Mouse (Mus musculus): ENCODE measurements around the gene Slc38a6. TPM values are rescaled to one million over a fixed set of nuclear protein-coding genes. Genes with fewer than 3 reads are reported as not detected.

Gene Slc38a6
- total RNA-seq (2012; rRNA removed) (2.8 and 3.1 TPM in 2 replicates), polyA plus RNA-seq (2012; ENCODE audit: insufficient read depth in 1 of 2, insufficient read length in 2 of 2, low read depth in 1 of 2, low replicate concordance in 2 of 2, missing spikeins in 1 of 2) (1 to 10 TPM in 1 of 2 experiments, not detected in 1; 6.1 TPM)

DNA sequence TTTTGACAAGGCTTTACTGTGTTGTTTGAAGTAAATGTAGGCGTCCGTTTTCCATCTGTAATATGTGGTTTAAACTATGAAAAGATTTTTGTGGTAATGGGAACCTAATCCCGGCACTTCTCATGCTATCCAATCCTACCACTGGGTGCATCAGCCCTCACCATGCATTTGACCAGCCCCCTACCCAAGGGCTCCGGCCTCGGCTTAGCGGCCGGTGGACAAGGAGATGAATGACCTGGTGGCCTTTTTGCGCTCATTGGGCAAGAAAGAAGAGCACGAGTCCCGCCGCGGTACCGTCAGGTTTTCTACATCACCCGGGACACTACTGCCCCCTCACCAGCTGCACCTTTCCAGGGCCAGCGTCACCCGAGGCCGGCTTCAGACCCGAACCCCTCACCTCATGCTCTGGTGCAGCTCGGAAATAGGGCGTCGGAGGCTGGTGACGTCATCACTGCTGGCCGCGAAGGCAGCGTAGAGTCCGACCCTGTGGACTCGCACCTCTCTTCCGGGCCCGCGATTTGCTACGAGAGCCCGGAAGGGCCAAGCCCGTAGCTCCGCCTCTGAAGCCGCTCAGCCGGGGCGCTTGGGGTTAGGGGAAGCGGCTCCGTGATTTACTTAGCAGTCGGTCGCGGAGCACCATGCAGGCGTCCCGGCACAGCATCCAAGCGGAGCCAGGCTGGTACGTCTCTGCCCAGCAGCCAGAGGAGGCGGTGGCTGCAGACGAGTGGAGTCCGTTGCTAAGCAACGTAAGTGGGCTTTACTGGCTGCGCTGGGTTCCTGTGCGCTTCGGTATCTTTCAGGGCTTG is at the start of gene Slc38a6, which contains the start of gene Trmt5:
Gene Slc38a6 (plus strand): TSS at position 493 of the 806 bp plus-strand sequence.
Gene Trmt5 (minus strand): TSS at position 424 of the 806 bp plus-strand sequence.
- Histone ChIP-seq H3K36me3 (ENCODE audit: control insufficient read depth in 1 of 2, insufficient read depth in 2 of 2, low read length in 2 of 2) (peaks cover 18 to 33% of the 10 kb centered on the region in 2 experiments), H3K27ac (ENCODE audit: control insufficient read depth, low read depth, low read length) (peak within 1 kb of the TSS; percentile 13)
- TF ChIP-seq MAFK (IDR thresholded peaks at IDR 0.05; ENCODE audit: borderline replicate concordance, low read depth, low read length) (no peak), EP300 (IDR thresholded peaks at IDR 0.05; ENCODE audit: low read depth in 1 of 2, low read length in 2 of 2) (peak in 1 of 2 experiments; percentile 47; a peak in 1 of 4 replicates), ZMIZ1 (IDR thresholded peaks at IDR 0.05; ENCODE audit: low read depth, low read length) (peak; percentile 59; the same call in 1 of the 2 replicates), POLR2AphosphoS5 (IDR thresholded peaks at IDR 0.05; ENCODE audit: borderline replicate concordance, low read depth, low read length) (no peak), MAZ (IDR thresholded peaks at IDR 0.05; ENCODE audit: low read depth, low read length) (peak; percentile 62; the same call in 1 of the 2 replicates), MEF2A (IDR thresholded peaks at IDR 0.05; ENCODE audit: extremely low read depth, insufficient replicate concordance, low read depth, low read length, poor library complexity, severe bottlenecking) (no peak), POLR2AphosphoS2 (IDR thresholded peaks at IDR 0.05; ENCODE audit: low read length) (peak; percentile 68; the same call in 1 of the 2 replicates), SIN3A (IDR thresholded peaks at IDR 0.05; ENCODE audit: low read length) (peak; percentile 96), USF1 (IDR thresholded peaks at IDR 0.05; ENCODE audit: low read depth, low read length) (0 out of 2 replicates have a peak, but pooled peaks have one; percentile 32), CHD1 (IDR thresholded peaks at IDR 0.05; ENCODE audit: low read depth, low read length) (no peak), BHLHE40 (IDR thresholded peaks at IDR 0.05; ENCODE audit: borderline replicate concordance, low read depth, low read length) (no peak), TBP (IDR thresholded peaks at IDR 0.05; ENCODE audit: low read depth, low read length) (0 out of 2 replicates have a peak, but pooled peaks have one; percentile 24), UBTF (IDR thresholded peaks at IDR 0.05; ENCODE audit: borderline replicate concordance, insufficient read depth, low read depth, low read length) (no peak), MYC (IDR thresholded peaks at IDR 0.05; ENCODE audit: low read depth, low read length) (peak; percentile 77; the same call in 1 of the 2 replicates), RCOR1 (IDR thresholded peaks at IDR 0.05; ENCODE audit: low read depth, low read length) (peak; percentile 49; the same call in 1 of the 2 replicates), TCF12 (IDR thresholded peaks at IDR 0.05; ENCODE audit: low read depth, low read length) (peak; percentile 66), ZKSCAN1 (IDR thresholded peaks at IDR 0.05; ENCODE audit: low read depth, low read length) (no peak), E2F4 (IDR thresholded peaks at IDR 0.05; ENCODE audit: borderline replicate concordance, low read depth, low read length) (0 out of 2 replicates have a peak, but pooled peaks have one; percentile 58), GATA1 (IDR thresholded peaks at IDR 0.05; ENCODE audit: low read depth, low read length) (no peak), CTCF (IDR thresholded peaks at IDR 0.05 in 2 of 3, conservative IDR thresholded peaks at IDR 0.05 in 1 of 3; ENCODE audit: control insufficient read depth in 1 of 3, insufficient read depth in 1 of 3, low read depth in 2 of 3, low read length in 3 of 3, poor library complexity in 1 of 3, severe bottlenecking in 1 of 3) (no peak), POLR2A (IDR thresholded peaks at IDR 0.05; ENCODE audit: control insufficient read depth in 1 of 2, insufficient read depth in 1 of 2, low read depth in 1 of 2, low read length in 2 of 2, poor library complexity in 1 of 2) (peak in 1 of 2 experiments; percentile 78; a peak in 2 of 4 replicates), CHD2 (IDR thresholded peaks at IDR 0.05; ENCODE audit: low read length) (no peak), MYB (IDR thresholded peaks at IDR 0.05; ENCODE audit: low read depth, low read length) (no peak), MXI1 (IDR thresholded peaks at IDR 0.05; ENCODE audit: low read depth, low read length) (peak; percentile 94), NELFE (IDR thresholded peaks at IDR 0.05; ENCODE audit: low read depth, low read length) (peak; percentile 74), RAD21 (IDR thresholded peaks at IDR 0.05; ENCODE audit: low read depth, low read length) (no peak), JUND (IDR thresholded peaks at IDR 0.05; ENCODE audit: low read depth, low read length) (no peak), TAL1 (IDR thresholded peaks at IDR 0.05; ENCODE audit: low read length) (no peak), NRF1 (IDR thresholded peaks at IDR 0.05; ENCODE audit: insufficient read depth, low read depth, low read length, poor library complexity, severe bottlenecking) (peak; percentile 24; the same call in 1 of the 2 replicates), ZNF384 (IDR thresholded peaks at IDR 0.05; ENCODE audit: low read depth, low read length) (no peak), MAX (IDR thresholded peaks at IDR 0.05; ENCODE audit: low read length) (peak; percentile 90), ETS1 (IDR thresholded peaks at IDR 0.05; ENCODE audit: low read depth, low read length) (peak; percentile 62), KAT2A (conservative IDR thresholded peaks at IDR 0.05; ENCODE audit: low read depth, low read length) (no peak; the same call in 1 of the 2 replicates), ELF1 (IDR thresholded peaks at IDR 0.05; ENCODE audit: low read depth, low read length) (peak; percentile 99), SMC3 (IDR thresholded peaks at IDR 0.05; ENCODE audit: low read depth, low read length) (no peak)

More for the DNA sequence above, at the start of gene Slc38a6, which contains the start of gene Trmt5:
- Histone ChIP-seq H3K9me3 (replicated peaks; ENCODE audit: insufficient read depth, low read length) (no peaks in the 10 kb centered on the region), H3K4me3 (ENCODE audit: control insufficient read depth in 1 of 2, insufficient read depth in 1 of 2, low read depth in 2 of 2, low read length in 2 of 2) (peak within 1 kb of the TSS; percentile 87 to 93), H3K79me2 (ENCODE audit: control insufficient read depth, insufficient read depth, low read length, poor library complexity) (peaks cover 13% of the 10 kb centered on the region), H3K27me3 (ENCODE audit: control insufficient read depth in 1 of 2, insufficient read depth in 2 of 2, low read length in 2 of 2) (no peaks in the 10 kb centered on the region), H3K4me1 (ENCODE audit: control insufficient read depth in 1 of 2, insufficient read depth in 2 of 2, low read length in 2 of 2) (peaks cover 0 to 31% of the 10 kb centered on the region in 2 experiments; a peak in 3 of 4 replicates), H3K9ac (ENCODE audit: control insufficient read depth, low read depth, low read length, poor library complexity, severe bottlenecking) (peak within 1 kb of the TSS; percentile 88)
- peak; percentile 95 for DNase-seq (ENCODE audit: low read depth, low spot score)
